Mouse (Mus musculus) urinary bladder, postnatal 25 days (tissue): ENCODE results near the gene Ube2q1.
"Not testable (repeated sequence)": the region's sequence is repeated elsewhere in the genome, so short reads cannot be mapped to it uniquely, and the experiment has no call there.

ENCODE experiments used
- DNase-seq: peaks from one replicate; pipeline ENCODE4 v3.0.0; 2022; ENCODE audit warnings: low spot score

The Ube2q1 gene

GRCm38 (mm10) chr3:89786275-89786674 lies 12.9 kb downstream of the Ube2q1 start:
- no peak for DNase-seq

- no peak for DNase-seq
Measured at GRCm38 (mm10) chr3:89788680-89789352, 15.4 kb downstream of the Ube2q1 start.

GRCm38 (mm10) chr3:89794616-89795015 lies 21.2 kb downstream of the Ube2q1 start:
- no peak for DNase-seq

GRCm38 (mm10) chr3:89795746-89796145 lies 22.3 kb downstream of the Ube2q1 start:
- no peak for DNase-seq

- no peak for DNase-seq
Measured at GRCm38 (mm10) chr3:89796358-89796757, 22.9 kb downstream of the Ube2q1 start.

- DNase-seq = no peak
Measured at GRCm38 (mm10) chr3:89798518-89798917, 25.1 kb downstream of the Ube2q1 start.

- no peak for DNase-seq
Measured at GRCm38 (mm10) chr3:89799476-89799875, 26.1 kb downstream of the Ube2q1 start.

GRCm38 (mm10) chr3:89800078-89800477 lies 26.7 kb downstream of the Ube2q1 start:
- DNase-seq = not testable (repeated sequence)

GRCm38 (mm10) chr3:89800774-89801506 lies 27.5 kb downstream of the Ube2q1 start:
- no peak for DNase-seq

- no peak for DNase-seq
Measured at GRCm38 (mm10) chr3:89801507-89801847, 28.1 kb downstream of the Ube2q1 start.

GRCm38 (mm10) chr3:89802876-89803275 lies 29.5 kb downstream of the Ube2q1 start:
- no peak for DNase-seq

- DNase-seq = no peak
Measured at GRCm38 (mm10) chr3:89805179-89805578, 31.8 kb downstream of the Ube2q1 start.

GRCm38 (mm10) chr3:89806751-89807150 lies 33.3 kb downstream of the Ube2q1 start:
- no peak for DNase-seq

- no peak for DNase-seq
Measured at GRCm38 (mm10) chr3:89807171-89807570, 33.8 kb downstream of the Ube2q1 start.

- no peak for DNase-seq
Measured at GRCm38 (mm10) chr3:89807881-89808280, 34.5 kb downstream of the Ube2q1 start.

- DNase-seq = no peak
Measured at GRCm38 (mm10) chr3:89808638-89809037, 35.2 kb downstream of the Ube2q1 start.

- no peak for DNase-seq
Measured at GRCm38 (mm10) chr3:89810841-89811240, 37.4 kb downstream of the Ube2q1 start.

GRCm38 (mm10) chr3:89812166-89812565 lies 38.8 kb downstream of the Ube2q1 start:
- DNase-seq = no peak

GRCm38 (mm10) chr3:89814051-89814450 lies 40.6 kb downstream of the Ube2q1 start:
- no peak for DNase-seq

- DNase-seq = peak; percentile 38
Measured at GRCm38 (mm10) chr3:89817056-89817455, 43.6 kb downstream of the Ube2q1 start.

- no peak for DNase-seq
Measured at GRCm38 (mm10) chr3:89818605-89819004, 45.2 kb downstream of the Ube2q1 start.

GRCm38 (mm10) chr3:89819897-89820296 lies 46.5 kb downstream of the Ube2q1 start:
- no peak for DNase-seq

- DNase-seq = no peak
Measured at GRCm38 (mm10) chr3:89820311-89821095, 47.1 kb downstream of the Ube2q1 start.
